Mouse (Mus musculus): ENCODE measurements at regions not wholly inside any gene's neighbourhood (a gene's known extent, or its start where the extent isn't known, plus 50 kb on each side); places are given as distances from the start of the nearest gene placed in this dataset.

DNA sequence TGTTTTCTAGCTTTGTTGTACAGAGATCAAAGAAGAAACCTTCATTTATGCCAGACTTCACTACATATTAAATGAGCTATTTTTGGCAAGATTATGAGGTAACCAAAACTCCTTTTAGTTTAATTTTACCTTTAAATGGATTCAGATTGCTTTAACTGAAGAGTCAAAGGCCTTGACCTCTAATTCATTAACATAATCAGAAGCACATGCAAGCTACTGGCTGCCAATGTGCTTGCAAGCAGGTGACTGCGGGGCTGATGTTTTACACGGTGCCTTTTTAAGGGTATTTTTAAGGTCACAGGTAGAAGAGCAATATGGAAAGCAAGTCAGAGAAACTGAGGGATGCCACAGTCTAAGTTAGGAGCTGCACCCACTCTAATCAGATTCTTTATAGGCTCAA, 1066.0 kb upstream of the Zeb2 start:
- DNase-seq (ENCODE audit: low read depth, low spot score): no peak

DNA sequence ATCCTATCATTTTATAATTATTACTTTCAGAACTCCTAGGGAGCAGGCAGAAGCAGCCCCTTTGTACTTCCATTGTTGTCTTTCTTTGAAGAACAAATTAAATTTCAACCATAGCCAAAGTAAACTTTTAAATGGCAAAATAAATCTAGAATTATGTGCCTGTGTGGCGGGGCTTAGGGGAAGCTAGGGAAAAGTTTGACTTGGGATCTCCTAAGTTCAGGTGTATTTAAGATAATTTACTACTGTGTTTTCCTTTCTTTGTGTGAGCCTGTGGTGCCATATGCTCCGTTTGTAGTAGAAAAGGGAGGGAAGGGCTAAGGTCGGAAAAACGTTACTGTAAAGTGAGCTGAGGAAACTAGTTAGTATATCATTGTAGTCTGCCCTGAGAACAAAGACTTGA, 1062.5 kb upstream of the Zeb2 start:
- DNase-seq (ENCODE audit: low read depth, low spot score): no peak

DNA sequence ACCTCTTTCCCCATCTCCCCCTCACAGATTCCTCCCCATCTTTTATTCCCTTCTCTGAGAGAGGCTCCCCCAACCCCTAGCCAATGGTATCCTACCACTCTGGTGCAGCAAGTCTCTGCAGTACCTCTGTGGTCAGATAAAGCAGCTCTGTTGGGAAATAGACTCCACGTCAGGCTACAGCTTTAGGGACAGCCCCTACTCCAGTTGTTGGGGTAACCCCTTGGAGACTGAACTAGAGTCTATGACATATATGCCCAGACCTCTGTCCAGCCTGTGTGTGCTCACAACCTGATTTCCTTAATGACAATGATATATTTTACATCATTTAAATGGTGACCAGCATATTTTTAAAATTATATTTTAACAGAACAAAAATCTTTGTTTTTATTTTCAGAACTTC, 1051.3 kb upstream of the Zeb2 start:
- DNase-seq (ENCODE audit: low read depth, low spot score): no peak

DNA sequence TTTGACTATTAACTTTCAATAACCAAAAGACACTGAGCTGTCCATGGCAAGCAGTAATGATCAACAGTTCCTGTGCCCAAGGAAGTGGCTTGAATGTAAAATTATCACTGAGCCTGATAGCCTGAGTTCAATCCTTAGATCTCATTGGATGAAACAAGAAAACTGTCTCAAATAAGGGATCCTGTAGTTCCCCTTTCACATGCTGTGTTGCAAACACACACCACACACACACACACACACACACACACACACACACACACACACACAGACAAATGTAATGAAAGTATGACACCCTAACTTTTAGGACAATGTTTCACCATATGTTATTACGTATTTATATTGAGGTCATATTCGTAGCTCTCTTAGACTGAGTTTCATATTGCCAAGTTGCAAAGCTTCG, 1032.7 kb upstream of the Zeb2 start:
- no peak for DNase-seq (ENCODE audit: low read depth, low spot score)

DNA sequence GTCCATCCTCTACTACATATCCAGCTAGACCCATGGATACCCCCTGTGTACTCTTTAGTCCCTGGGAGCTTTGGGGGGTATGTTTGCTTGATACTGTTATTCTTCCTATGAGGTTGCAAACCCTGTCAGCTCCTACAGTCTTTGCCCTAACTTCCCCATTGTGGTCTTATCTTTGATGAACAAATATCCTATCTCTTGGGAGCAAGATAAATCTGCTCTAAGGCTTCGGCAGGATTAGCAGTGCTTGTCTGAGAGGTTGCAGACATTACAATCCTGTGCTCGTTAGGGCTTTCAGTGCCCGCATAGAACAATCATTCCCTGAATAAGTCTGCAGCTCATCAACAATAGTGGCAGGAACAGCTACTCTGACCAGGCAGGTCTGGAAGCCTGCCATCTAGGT, 1002.7 kb upstream of the Zeb2 start:
- no peak for DNase-seq (ENCODE audit: low read depth, low spot score)

DNA sequence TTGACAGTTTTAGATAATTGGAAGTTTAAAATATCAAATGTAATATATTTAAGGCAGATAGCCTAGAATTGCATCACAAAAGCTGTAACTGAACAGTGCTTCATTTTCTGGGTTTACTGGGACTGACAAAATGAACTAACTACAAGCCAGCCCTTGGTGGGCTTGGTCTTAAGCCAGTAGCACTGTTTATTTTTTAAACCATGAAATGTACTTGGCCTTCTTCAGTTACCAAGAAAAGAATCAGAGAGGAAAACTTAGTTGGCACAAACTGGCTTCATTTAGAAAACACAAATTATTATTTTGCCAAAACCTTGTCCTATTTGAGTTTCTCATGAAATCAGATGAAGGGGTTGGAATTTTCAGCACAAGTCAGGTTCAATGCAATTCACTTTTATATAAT, 989.8 kb upstream of the Zeb2 start:
- DNase-seq (ENCODE audit: low read depth, low spot score): no peak

DNA sequence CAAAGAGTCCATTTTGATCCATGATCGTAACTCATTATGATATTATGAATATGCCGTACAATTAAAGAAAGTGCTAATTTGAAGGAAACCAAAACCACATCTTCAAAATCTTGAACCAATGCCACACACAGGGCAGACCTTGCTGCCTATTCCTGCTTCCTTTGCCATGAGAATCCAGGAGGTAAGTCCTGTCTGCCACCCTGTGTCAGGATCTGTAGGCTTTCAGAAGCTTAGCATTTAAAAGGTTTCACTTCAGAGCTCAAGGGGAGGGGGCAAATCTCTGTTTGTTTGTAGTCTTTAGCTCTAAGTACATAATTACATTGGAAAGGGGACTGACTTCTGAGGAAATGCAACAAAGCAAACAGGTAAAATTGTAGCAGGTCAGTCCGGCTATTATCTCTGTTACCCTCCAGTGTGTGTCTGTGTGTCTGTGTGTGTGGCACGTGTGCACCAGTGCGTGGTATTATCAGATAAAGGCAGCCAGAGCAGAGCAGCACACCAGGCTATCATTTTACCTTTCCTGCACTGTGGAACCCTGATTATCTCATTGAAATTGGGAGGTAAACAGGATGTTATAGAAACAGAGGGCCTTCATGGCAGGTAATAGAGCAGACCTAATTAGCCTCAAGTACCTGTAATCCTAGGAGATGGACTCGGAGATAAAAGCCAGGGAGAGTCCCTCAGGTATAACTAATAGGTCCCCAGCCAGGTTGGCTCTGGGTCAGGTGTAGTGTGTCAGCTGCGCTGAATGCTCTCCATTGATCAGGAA, 948.0 kb upstream of the Zeb2 start:
- no peak for DNase-seq (ENCODE audit: low read depth, low spot score)

DNA sequence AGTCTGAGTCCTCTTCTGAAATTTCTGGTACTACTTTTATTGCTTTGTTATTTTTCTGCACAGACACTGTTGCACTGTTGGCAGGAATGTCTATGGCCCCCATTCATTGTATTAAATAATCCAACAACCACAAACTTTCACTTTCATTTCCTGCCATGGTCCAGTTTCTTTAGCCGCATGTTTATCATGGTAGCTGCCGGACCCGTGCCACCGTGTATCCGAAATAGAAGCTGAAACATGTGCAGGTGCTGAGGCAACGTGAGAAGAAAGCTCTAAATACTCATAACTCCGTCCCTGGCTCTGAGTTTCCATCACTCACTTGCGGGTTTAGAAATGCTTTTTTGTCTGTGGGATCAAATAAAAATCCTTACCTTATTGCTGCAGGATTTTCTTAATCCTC, 938.5 kb upstream of the Zeb2 start:
- DNase-seq (ENCODE audit: low read depth, low spot score): no peak

DNA sequence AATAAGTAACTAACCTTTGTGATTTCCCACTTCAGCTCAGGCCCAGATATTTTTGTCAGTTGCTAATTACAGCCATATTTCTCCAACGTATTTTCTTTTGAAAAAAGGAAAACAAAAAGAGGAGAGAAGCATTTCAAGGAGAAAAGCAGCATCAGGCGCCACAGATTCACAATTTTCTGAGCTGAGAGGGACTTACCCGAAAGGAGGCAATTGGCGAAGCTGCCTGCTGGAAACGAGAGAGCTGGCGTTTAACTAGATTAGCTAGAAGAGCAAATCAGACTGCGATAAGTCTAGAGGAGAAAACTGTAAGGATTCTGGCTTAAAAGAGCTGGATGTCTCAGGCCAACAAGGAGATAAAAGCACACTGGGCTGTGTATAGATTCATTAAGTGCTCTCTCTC, 937.7 kb upstream of the Zeb2 start:
- no peak for DNase-seq (ENCODE audit: low read depth, low spot score)

DNA sequence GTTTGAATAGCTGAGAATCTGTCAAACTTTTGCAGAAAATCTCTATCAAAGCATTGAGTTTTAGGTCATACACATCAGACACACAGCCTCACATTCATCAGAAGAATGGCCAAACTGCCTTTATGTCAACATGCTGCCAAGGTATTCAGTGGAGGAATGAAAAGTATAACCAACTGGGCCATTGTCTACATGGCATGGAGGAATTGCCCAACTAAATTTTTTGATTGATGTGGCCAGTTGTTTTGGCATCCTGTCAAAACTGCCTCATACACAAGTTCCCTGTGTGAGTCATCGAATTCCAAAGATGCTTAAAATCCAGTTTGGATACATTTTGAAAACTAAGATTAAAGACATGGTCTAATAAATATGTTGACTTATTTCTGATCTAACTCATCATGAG, 904.7 kb upstream of the Zeb2 start:
- DNase-seq (ENCODE audit: low read depth, low spot score): no peak

DNA sequence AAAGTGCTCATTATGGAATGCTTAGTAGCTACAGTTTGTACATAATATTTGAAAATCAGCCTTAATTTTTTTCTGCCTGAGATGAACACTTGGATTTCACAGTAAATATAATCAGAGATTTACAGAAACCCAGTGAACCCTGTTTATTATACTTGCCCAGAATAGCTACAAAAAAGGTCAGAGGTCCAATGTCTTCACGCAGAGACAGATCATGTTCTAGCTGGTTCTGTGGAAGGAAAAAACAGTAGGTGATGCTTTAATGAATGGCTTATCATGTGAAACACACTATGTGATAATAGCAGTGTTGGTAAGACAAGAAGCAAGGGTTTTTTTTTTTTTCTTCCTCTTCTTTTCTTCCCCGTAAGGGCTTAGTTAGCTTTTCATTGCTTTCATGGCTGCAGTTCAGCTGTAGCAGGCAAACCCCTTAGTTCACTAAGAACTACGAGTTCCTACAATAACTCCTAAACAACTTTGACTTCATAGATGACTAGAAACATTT, 896.6 kb upstream of the Zeb2 start:
- no peak for DNase-seq (ENCODE audit: low read depth, low spot score)

DNA sequence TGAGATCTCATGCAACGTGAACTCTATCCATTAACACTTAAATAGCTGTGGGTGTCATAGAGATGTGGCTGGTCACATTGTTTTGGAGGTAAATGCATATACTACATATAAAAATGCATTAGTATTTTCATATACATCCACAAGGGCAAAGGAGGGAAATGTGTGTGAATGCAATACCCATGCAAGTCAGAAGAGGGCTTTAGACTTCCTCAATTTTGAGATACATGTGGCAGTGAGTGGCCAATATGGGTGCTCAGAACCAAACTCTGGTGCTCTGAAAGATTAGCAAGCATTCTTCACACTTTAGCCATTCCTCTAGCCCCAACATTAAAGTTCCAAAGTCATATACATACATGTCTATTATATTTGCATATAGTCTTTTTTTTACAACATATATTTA, 895.5 kb upstream of the Zeb2 start:
- DNase-seq (ENCODE audit: low read depth, low spot score): no peak

DNA sequence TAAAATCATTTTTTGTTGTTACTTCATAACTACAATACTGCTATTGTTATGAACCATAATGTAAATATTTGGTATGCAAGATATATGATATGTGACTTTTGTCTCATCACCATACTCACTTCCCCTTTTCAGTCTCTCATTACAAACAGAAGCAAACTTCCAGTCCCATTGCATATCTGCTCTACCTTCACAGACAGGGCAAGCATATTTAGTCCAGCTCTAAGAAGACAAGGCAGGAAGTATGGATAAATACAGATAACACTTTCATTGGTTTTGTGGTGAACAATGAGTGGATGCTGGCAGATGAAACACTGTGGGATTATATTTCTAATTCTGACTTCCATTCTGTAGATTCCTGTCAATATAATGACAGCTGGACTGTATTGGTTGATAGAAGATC, 858.0 kb upstream of the Zeb2 start:
- DNase-seq (ENCODE audit: low read depth, low spot score): no peak

DNA sequence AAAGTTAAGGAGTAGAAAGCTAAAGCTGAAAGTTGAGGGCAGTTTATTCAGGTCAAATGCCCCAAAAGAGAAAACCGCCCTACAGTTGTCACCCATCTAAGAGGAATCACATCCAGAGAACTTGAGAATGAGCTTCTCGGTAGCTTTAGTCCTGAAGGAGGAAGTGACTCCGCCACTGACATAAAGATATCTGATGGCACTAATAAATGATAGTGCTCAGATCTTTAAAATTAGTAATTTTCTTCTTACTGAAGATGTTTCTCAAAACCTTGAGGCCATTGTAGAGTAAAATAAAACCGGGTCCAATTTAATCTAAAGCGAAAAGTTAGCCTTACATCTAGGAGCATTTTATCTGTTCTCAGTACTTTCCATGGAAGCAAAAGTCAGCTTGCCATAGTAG, 851.4 kb upstream of the Zeb2 start:
- no peak for DNase-seq (ENCODE audit: low read depth, low spot score)

DNA sequence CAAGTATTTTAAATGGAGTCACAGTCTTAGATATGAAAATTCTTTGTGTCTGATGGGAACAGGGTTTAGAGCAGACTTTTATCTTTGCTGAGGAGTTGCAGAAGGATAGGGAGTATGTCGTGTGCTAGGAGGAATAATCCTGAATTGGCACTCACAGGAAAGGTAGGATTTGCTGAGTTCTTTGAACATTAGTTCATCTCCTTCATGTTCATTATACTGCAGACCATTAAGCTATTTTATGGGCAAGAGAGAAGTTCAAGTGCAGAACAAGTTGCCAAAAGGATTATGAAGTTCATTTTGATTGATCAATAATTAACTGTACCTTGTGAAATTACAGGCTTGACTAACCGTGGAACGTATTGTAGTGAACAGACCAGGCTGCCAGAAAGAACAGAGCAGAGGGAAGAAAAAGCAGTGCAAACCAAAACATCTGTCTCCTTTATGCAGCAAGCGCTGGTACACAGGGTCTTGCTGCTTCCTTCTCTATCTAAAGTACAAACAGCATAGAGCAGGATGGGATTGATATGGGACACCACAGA, 839.7 kb upstream of the Zeb2 start:
- no peak for DNase-seq (ENCODE audit: low read depth, low spot score)

DNA sequence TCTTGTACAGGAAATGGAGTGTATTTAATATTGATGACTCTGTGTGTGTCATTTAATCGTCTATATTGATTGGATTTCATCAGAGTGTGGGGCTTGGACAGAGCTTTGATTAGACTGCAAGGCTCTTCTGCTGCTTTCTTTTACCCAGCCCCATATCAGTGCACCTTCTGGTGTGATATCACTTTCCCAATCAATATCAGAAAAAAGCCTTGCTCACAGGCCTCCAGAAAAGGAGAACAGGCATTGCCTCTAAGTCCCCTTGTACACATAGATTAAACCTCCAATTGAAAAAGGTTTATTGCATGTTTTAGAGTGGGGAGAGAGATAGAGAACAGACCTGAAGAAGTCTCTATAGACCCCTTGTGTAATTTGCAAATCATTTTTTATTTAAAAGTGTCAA, 831.6 kb upstream of the Zeb2 start:
- no peak for DNase-seq (ENCODE audit: low read depth, low spot score)

DNA sequence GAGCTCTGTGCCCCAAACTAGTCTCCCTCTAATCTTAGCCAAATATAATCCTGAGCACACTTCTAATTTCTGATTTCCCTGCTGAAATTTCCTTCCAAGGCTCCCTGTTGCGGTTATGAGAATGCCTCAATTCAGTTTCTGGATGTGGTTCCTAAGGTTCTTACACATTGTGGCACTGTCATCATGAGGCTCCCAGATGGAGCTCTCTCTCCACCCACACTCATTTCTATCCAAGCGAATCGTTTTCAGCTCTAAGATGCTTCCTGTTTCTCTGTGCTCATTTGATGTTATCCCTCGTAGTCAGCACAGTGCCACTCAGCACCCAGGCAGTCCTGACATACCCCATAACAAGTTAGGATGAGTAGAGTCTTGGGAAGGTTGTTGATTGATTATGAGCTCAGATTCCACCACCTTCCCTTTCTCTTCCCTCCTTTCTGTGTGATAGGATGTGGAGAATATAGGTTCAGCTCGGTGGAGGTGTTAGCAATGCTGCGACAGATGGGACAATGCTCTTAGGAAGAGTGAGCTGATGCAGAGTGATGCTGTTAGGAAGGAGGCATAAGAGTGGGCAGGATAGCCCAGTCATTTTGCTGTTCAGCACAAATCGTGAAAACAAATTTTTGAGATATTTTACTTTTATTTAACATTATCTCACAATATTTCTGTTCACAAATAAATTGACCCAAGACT, 808.7 kb upstream of the Zeb2 start:
- DNase-seq (ENCODE audit: low read depth, low spot score): no peak

DNA sequence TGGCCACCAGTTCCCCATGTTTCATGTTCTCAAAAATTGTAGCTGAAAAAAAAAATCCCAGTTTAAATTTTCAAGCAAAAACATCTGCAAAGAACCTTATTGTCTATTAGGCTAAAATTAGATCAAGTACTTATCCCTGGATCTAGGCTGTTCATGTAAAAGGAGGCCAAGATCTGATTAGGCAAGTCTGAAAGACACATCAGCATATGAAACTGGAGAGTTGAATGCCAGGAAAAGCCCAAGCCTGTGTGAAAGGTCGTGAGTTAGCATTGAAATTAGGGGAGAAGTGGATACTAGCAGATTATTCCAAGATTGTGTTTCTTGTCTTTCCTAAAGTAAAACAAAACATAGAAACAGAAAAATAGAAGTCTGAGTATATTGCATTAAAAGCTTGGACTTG, 791.7 kb upstream of the Zeb2 start:
- no peak for DNase-seq (ENCODE audit: low read depth, low spot score)

DNA sequence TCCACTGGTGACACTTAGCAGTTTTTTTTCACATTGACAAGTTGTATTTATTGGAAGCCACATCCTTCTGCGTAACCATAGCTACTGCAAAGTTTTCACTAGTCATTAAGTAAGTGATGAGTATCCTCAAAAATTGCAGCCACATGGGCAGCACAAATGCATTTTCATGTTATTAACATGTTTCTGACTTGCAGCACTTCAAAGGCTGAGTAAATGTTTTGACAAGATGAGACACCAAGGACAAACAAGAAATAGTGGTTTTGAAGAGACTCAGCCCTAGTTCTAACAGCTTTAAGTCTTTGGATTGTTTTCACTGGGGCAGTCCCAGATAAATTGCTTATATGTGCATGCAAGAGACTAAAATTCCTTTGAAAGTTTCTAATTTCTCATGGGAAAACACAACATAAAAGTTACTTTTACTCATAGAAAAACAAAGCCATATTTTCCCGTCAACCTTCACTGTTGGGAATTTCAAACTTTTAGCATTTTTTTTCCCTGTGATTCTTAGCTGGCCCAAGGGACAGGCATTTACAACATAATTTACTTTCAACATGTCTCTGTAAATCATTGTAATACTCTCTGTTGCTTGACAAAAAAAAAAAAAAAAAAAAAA, 787.5 kb upstream of the Zeb2 start:
- DNase-seq (ENCODE audit: low read depth, low spot score): no peak

DNA sequence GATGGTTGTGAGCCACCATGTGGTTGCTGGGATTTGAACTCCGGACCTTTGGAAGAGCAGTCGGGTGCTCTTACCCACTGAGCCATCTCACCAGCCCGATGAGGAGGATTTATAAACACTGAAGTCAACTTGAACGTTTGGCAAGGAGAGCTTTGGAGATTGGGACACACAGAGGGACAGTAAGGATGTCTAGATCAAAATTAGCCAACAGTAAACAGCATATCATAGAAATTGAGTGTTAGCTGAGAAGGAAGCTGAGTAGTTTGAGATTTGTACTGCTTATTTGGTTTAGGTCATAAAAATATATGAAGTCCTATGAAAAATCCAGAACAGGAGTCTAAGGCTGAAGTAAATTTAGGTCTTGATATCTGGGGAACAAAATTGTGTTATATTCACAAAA, 786.9 kb upstream of the Zeb2 start:
- no peak for DNase-seq (ENCODE audit: low read depth, low spot score)

DNA sequence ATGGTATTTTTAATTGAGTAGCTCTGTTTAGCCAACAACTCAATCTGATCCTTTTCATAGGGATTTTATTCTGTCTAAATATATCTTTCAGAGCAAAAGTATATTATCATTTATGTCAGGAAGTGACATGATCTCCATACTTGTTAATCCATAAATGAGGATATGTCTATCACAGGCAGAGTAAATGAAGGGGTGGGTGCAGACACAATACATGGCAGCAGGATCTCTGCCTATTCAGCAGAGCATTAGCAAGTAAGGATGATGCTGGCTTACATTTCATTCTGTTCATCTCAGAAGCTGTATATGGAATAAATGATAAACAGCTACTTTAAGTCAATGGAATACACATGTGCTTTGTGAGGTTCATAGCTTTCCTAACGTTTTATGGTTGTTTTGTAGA, 786.2 kb upstream of the Zeb2 start:
- no peak for DNase-seq (ENCODE audit: low read depth, low spot score)

DNA sequence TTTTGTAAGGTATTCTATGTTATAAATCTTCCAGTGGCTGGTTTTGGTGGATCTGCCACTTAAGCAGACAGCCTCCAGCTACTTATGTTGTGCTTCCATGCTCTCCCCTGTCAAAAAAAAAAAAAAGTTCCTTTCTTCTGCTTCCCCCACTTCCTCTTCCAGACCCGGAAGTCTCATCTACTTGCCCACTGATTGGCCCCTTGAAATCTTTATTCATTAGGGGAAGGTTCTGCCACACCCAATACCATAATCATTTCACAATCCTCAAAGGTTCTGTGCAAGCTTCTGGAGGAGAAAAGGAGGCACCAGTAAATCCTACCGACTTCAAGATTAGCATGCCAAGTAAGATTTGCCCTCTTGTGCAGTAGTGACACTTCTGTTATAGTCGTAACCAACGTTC, 784.7 kb upstream of the Zeb2 start:
- no peak for DNase-seq (ENCODE audit: low read depth, low spot score)

DNA sequence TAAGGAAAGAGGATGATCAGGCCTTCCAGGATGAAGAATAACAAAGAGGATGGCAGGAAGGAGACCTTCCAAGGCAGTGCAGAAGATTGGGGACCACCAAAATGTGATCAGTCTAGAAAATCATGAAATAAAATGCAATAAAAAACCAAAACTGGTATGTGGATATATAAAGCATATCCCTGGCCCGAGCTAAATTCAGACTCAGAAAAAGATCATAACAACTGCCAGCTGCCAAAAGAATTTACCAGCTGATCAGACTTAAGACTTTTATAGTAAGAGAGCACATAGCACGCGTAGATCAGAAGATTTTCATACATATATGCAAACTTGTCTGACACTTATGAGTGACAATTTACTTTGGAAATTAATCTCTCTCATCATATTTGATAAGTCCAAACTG, 767.5 kb upstream of the Zeb2 start:
- no peak for DNase-seq (ENCODE audit: low read depth, low spot score)

All from CD4-positive, CD25-positive, alpha-beta regulatory T cell, adult 2 months (primary cell).